20 mouse cellular contexts compared by ENCODE assay signal in the genomic region with DNA sequence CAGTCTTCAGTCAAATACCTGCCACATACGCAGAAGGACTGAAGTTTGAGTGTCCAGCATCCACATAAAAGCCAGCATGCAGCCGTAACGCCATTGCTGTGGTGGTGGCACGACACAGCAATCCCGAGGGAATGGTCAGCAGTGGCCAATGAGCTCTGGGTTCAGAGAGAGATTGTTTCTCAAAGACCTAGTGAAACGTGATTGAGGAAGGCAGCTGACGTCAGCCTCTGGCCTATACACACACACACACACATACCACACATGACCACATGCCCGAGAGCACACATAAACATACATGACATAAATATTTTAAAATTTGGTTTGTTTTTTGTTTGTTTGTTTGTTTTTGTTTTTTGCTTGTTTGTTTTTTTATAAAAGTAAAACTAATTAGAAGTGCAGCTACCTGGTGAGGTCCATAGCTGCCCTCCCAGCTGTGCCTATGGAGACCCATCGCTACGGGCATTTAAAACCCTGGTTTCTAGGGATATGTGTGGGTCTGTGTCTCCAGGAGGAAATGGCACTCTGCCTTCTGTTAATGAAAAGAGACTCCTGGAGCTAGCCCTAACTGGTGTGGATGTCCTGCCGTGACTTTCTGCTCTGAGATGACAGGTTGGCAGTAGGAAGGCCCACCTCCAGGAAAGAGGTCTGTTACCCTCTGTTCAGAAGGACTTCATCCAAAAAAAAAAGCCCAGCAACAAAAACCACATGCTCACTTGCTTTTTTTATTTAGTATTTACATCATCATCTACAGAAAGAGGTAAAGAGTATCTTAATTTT.
DNase-seq lines count a peak whose midpoint lies in the region; ATAC-seq and TF ChIP-seq lines count a peak whose summit lies in the region.
"Had no signal": no experiment of that assay in that cellular context is flagged by ENCODE, and none has a peak within 500 bp of the region (broad histone marks: within the 10 kb centered on the region; RNA-seq: fewer than 3 reads in every experiment).

No protein-coding gene starts in this region.

- 85% methylated on average over 11 of the region's 11 CpGs for WGBS in forebrain, embryonic 16.5 days

- no peak overlapping the region for H3K4me2 ChIP-seq in forebrain, embryonic 16.5 days (ENCODE audit: low read length)
- H3K4me2 ChIP-seq: embryonic facial prominence, embryonic 15.5 days; heart, embryonic 11.5 days; midbrain, embryonic 11.5 days had no signal

- no peaks in the 10 kb centered on the region for H3K4me1 ChIP-seq in forebrain, embryonic 16.5 days (replicated peaks; ENCODE audit: control insufficient read depth, insufficient read depth, low read length)

- H3K27ac ChIP-seq in forebrain, embryonic 16.5 days (ENCODE audit: low read length), result no peak overlapping the region
- H3K27ac ChIP-seq in layer of hippocampus, adult 2 months, result no peak overlapping the region

- DNase-seq in heart, adult 11 months, result peak; percentile 43
- no peak for DNase-seq in heart, adult 8-10 months (ENCODE audit: low spot score)
- peak; percentile 73 for DNase-seq in brain, adult 2 months (ENCODE audit: low read depth, low spot score)
- DNase-seq in cerebellum, adult 18-20 months, result peak; percentile 37 to 41
- DNase-seq in cerebellum, postnatal 25 days, result peak; percentile 48 to 68
- no peak for DNase-seq in lung, postnatal 36 days
- DNase-seq in layer of hippocampus, adult 2 months (ENCODE audit: low spot score in 2 of 2), result no peak
- DNase-seq: adrenal gland, postnatal 25 days; kidney, adult 2 months; kidney, postnatal 10 days; layer of hippocampus, postnatal 36 days; right cerebral cortex, adult 18-20 months; thymus, adult 18-20 months; thymus, postnatal 36 days had no signal

- no peak overlapping the region for H3K9ac ChIP-seq in forebrain, embryonic 16.5 days (replicated peaks; ENCODE audit: low read depth, low read length)
- H3K9ac ChIP-seq: embryonic facial prominence, embryonic 15.5 days had no signal

- no peaks in the 10 kb centered on the region for H3K27me3 ChIP-seq in forebrain, embryonic 16.5 days (replicated peaks; ENCODE audit: control insufficient read depth, insufficient read depth, low read length)
- H3K27me3 ChIP-seq: embryonic facial prominence, embryonic 15.5 days had no signal

- no peaks in the 10 kb centered on the region for H3K36me3 ChIP-seq in forebrain, embryonic 16.5 days (ENCODE audit: control insufficient read depth, insufficient read depth)

- no peak for ATAC-seq in forebrain, embryonic 16.5 days
- ATAC-seq: forebrain, embryonic 14.5 days; lung, postnatal 0 days had no signal

- TF ChIP-seq CTCF in layer of hippocampus, adult 2 months (conservative IDR thresholded peaks at IDR 0.05), result no peak

- H3K9me3 ChIP-seq in forebrain, embryonic 16.5 days (ENCODE audit: control insufficient read depth, low read length), result no peaks in the 10 kb centered on the region
- H3K9me3 ChIP-seq: embryonic facial prominence, embryonic 15.5 days had no signal

- no peak overlapping the region for H3K4me3 ChIP-seq in forebrain, embryonic 16.5 days (replicated peaks; ENCODE audit: low read length)
- no peak overlapping the region for H3K4me3 ChIP-seq in layer of hippocampus, adult 2 months
- H3K4me3 ChIP-seq: embryonic facial prominence, embryonic 15.5 days had no signal

Comparison
In these comparisons a context has a peak if more than half of its experiments do, and no peak if none do; other contexts are left out.
1. DNase-seq: peak in heart, adult 11 months (single experiment), brain, adult 2 months (single experiment), cerebellum, adult 18-20 months (2 of 2) and cerebellum, postnatal 25 days (2 of 2); none in heart, adult 8-10 months (single experiment), lung, postnatal 36 days (single experiment) and layer of hippocampus, adult 2 months (0 of 2).